Mouse (Mus musculus) left cerebral cortex, adult 9 months (tissue): Measurements from ENCODE around the gene Chka.
A peak's percentile ranks its signal among the peaks of the same experiment; 100 is the strongest.

Experiments
- DNase-seq, 2 experiments: peaks; one replicate each; pipeline ENCODE4 v3.0.0; 2022; ENCODE audit warnings: low spot score in 2 of 2

Gene Chka

GRCm38 (mm10) chr19:3846676-3847604 lies 4.6 kb upstream of the Chka start:
- DNase-seq = no peak

GRCm38 (mm10) chr19:3847711-3848110 lies 3.9 kb upstream of the Chka start:
- no peak for DNase-seq

GRCm38 (mm10) chr19:3848207-3848808 lies 3.3 kb upstream of the Chka start:
- no peak for DNase-seq

- no peak for DNase-seq
These were observed 2.3 kb upstream of the Chka start for GRCm38 (mm10) chr19:3849251-3849650.

GRCm38 (mm10) chr19:3850076-3850475 lies 1.5 kb upstream of the Chka start:
- DNase-seq = no peak

GRCm38 (mm10) chr19:3850847-3851469 lies 615 bp upstream of the Chka start:
- DNase-seq = peak in 1 of 2 experiments; percentile 33

GRCm38 (mm10) chr19:3851979-3852681 lies 557 bp downstream of the Chka start:
- peak in 1 of 2 experiments; percentile 42 for DNase-seq

GRCm38 (mm10) chr19:3853121-3853520 lies 1.5 kb downstream of the Chka start:
- no peak for DNase-seq

- peak in 1 of 2 experiments; percentile 26 for DNase-seq
These were observed 2.3 kb downstream of the Chka start for GRCm38 (mm10) chr19:3853891-3854290.

GRCm38 (mm10) chr19:3855091-3855490 lies 3.5 kb downstream of the Chka start:
- no peak for DNase-seq

GRCm38 (mm10) chr19:3855601-3856000 lies 4.0 kb downstream of the Chka start:
- DNase-seq = peak in 1 of 2 experiments; percentile 29

GRCm38 (mm10) chr19:3857220-3857619 lies 5.6 kb downstream of the Chka start:
- DNase-seq = no peak

- no peak for DNase-seq
These were observed 11.1 kb downstream of the Chka start for GRCm38 (mm10) chr19:3862713-3863112.

GRCm38 (mm10) chr19:3864960-3865359 lies 13.4 kb downstream of the Chka start:
- DNase-seq = no peak

- no peak for DNase-seq
These were observed 16.7 kb downstream of the Chka start for GRCm38 (mm10) chr19:3868290-3868689.

- no peak for DNase-seq
These were observed 19.9 kb downstream of the Chka start for GRCm38 (mm10) chr19:3871468-3871867.

- no peak for DNase-seq
These were observed 20.8 kb downstream of the Chka start for GRCm38 (mm10) chr19:3872373-3872772.

- no peak for DNase-seq
These were observed 23.5 kb downstream of the Chka start for GRCm38 (mm10) chr19:3875045-3875444.

- no peak for DNase-seq
These were observed 28.7 kb downstream of the Chka start for GRCm38 (mm10) chr19:3880054-3880848.

- DNase-seq = no peak
These were observed 30.6 kb downstream of the Chka start for GRCm38 (mm10) chr19:3882214-3882613.

GRCm38 (mm10) chr19:3884325-3884990 lies 32.9 kb downstream of the Chka start:
- no peak for DNase-seq
